In genomic region chr12:29920298-29920697, GRCm38 (mm10) we compare ENCODE assay signal across 20 mouse cellular contexts. TPM values are rescaled to one million over a fixed set of nuclear protein-coding genes. Genes with fewer than 3 reads are reported as not detected.
"Had no signal": no experiment of that assay in that cellular context is flagged by ENCODE, and none has a peak within 500 bp of the region (broad histone marks: within the 10 kb centered on the region; RNA-seq: fewer than 3 reads in every experiment).

No protein-coding gene starts in this region.

- H3K4me1 ChIP-seq: lung, embryonic 15.5 days; megakaryocyte, embryonic 14.5 days; midbrain, embryonic 13.5 days; neural tube, embryonic 12.5 days had no signal

- H3K9me3 ChIP-seq: lung, embryonic 15.5 days; midbrain, embryonic 13.5 days; neural tube, embryonic 12.5 days had no signal

- H3K4me2 ChIP-seq: lung, embryonic 15.5 days; midbrain, embryonic 11.5 days; midbrain, embryonic 13.5 days; neural tube, embryonic 12.5 days had no signal

- ATAC-seq: liver, postnatal 0 days; lung, postnatal 0 days; midbrain, embryonic 13.5 days; midbrain, embryonic 16.5 days had no signal

- H3K36me3 ChIP-seq: lung, embryonic 15.5 days had no signal

- H3K9ac ChIP-seq: liver, postnatal 0 days; lung, embryonic 15.5 days; midbrain, embryonic 13.5 days; neural tube, embryonic 12.5 days had no signal

- H3K4me3 ChIP-seq: lung, embryonic 15.5 days; megakaryocyte, embryonic 14.5 days; midbrain, embryonic 13.5 days; neural tube, embryonic 12.5 days had no signal

- H3K27ac ChIP-seq: lung, embryonic 15.5 days; macrophage; midbrain, embryonic 13.5 days; neural tube, embryonic 12.5 days had no signal

- DNase-seq: liver, postnatal 0 days; lung, adult 2 months; lung, postnatal 14 days; lung, postnatal 36 days; right cerebral cortex, postnatal 25 days; right cerebral cortex, postnatal 4 days; spleen, adult 18-20 months; thymus, adult 18-20 months; thymus, postnatal 14 days; thymus, postnatal 36 days had no signal

- H3K27me3 ChIP-seq: lung, embryonic 15.5 days; megakaryocyte, embryonic 14.5 days; midbrain, embryonic 13.5 days; neural tube, embryonic 12.5 days had no signal

RNA-seq across cellular contexts. Expression of gene Pxdn, which starts 17.1 kb away (rescaled TPM):
- total RNA-seq: megakaryocyte progenitor cell, adult 5-6 weeks; neutrophil, adult 5-6 weeks had no signal
- polyA plus RNA-seq: macrophage had no signal
